Mouse (Mus musculus): ENCODE measurements at regions not wholly inside any gene's neighbourhood (a gene's known extent, or its start where the extent isn't known, plus 50 kb on each side); places are given as distances from the start of the nearest gene placed in this dataset.

DNA sequence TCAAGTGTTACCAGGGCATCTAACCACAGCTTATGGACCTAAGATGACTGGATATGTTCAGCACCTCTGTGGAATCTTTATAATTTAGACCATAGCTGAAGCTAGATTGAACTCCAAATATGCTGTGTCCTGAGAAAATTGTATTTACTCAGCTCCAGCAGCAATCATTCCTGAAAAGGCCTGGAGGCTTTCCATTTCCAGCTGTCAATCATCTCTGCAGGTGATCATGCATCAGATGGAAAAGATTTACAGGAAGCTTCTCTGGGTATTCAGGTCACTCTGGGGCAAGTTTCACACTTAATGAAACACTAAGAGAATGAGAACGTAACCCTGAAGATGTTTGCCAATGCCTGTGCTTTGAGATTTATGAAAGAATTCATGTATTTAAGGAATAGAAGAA is 502.1 kb downstream of the Basp1 start:
- H3K27me3 ChIP-seq (ENCODE audit: control insufficient read depth, insufficient read depth, low read length), result no peaks in the 10 kb centered on the region
- no peak overlapping the region for H3K27ac ChIP-seq (ENCODE audit: low read depth)
- no peaks in the 10 kb centered on the region for H3K36me3 ChIP-seq (replicated peaks; ENCODE audit: control insufficient read depth, insufficient read depth, low read length)
- no peaks in the 10 kb centered on the region for H3K4me1 ChIP-seq (ENCODE audit: control insufficient read depth, insufficient read depth)
- TF ChIP-seq CTCF (IDR thresholded peaks at IDR 0.05; ENCODE audit: low read depth) (no peak), EP300 (IDR thresholded peaks at IDR 0.05; ENCODE audit: low read depth) (no peak)
- no peak overlapping the region for H3K4me3 ChIP-seq (ENCODE audit: low read depth, low read length)
- H3K9me3 ChIP-seq (replicated peaks; ENCODE audit: control insufficient read depth, low read length), result no peaks in the 10 kb centered on the region
- H3K4me2 ChIP-seq (ENCODE audit: low read depth, low read length), result no peak overlapping the region
- DNase-seq (ENCODE audit: low spot score) (no peak), ATAC-seq (ENCODE audit: insufficient read depth, low read depth) (no peak)
- 59% methylated on average over 1 of the region's 1 CpGs for WGBS
- H3K9ac ChIP-seq (replicated peaks; ENCODE audit: low read depth, low read length), result no peak overlapping the region

DNA sequence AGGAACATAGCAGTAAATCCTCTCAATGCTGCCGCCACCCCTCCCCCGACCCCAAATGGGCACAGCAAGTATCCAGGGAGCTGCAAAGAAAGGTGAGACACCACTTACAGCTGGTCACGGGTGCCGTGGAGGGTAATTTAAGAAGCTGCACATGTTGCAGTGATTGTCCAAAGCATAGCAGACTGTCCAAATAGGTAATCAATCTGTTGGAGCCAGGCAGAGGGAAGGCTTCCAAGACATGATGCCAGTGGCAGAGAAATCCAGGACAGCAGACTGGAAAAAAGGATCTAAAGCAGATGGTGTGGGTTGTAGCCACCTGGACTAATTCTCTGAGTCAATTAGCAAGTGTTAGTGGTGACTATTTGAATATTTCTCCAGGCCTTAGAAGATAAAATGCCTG is 506.6 kb downstream of the Basp1 start:
- no peak for DNase-seq (ENCODE audit: low spot score)
- Histone ChIP-seq H3K4me2 (ENCODE audit: low read depth, low read length) (no peak overlapping the region), H3K9me3 (replicated peaks; ENCODE audit: control insufficient read depth, low read length) (no peaks in the 10 kb centered on the region), H3K4me3 (ENCODE audit: low read depth, low read length) (no peak overlapping the region), H3K9ac (replicated peaks; ENCODE audit: low read depth, low read length) (no peak overlapping the region), H3K27me3 (ENCODE audit: control insufficient read depth, insufficient read depth, low read length) (no peaks in the 10 kb centered on the region), H3K27ac (ENCODE audit: low read depth) (no peak overlapping the region), H3K4me1 (ENCODE audit: control insufficient read depth, insufficient read depth) (no peaks in the 10 kb centered on the region), H3K36me3 (replicated peaks; ENCODE audit: control insufficient read depth, insufficient read depth, low read length) (no peaks in the 10 kb centered on the region)
- ATAC-seq (ENCODE audit: insufficient read depth, low read depth), result no peak
- TF ChIP-seq EP300 (IDR thresholded peaks at IDR 0.05; ENCODE audit: low read depth) (no peak), CTCF (IDR thresholded peaks at IDR 0.05; ENCODE audit: low read depth) (no peak)
- 69% methylated on average over 4 of the region's 4 CpGs for WGBS

DNA sequence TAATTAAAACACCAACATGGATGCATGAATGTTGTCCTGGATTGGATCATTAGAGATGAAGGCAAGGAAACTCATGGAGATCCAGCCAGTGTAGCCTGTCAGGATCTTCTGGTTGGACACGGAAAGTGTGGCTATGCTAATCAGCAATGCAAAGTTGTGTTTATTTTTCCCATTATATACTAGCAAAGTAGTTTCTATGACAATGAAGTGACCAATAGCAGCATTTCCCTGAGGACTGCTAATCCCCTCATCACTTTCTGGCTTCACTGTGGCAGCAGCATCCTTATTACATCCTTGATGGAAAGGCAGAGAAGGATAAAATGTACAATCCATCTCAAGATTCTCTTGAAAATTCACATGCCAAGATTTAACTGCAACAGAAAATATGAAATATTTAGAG is 534.7 kb downstream of the Basp1 start:
- WGBS, result 52% methylated on average over 1 of the region's 1 CpGs
- no peak for TF ChIP-seq CTCF (IDR thresholded peaks at IDR 0.05; ENCODE audit: low read depth)
- TF ChIP-seq EP300 (IDR thresholded peaks at IDR 0.05; ENCODE audit: low read depth), result no peak
- ATAC-seq (ENCODE audit: insufficient read depth, low read depth), result no peak

DNA sequence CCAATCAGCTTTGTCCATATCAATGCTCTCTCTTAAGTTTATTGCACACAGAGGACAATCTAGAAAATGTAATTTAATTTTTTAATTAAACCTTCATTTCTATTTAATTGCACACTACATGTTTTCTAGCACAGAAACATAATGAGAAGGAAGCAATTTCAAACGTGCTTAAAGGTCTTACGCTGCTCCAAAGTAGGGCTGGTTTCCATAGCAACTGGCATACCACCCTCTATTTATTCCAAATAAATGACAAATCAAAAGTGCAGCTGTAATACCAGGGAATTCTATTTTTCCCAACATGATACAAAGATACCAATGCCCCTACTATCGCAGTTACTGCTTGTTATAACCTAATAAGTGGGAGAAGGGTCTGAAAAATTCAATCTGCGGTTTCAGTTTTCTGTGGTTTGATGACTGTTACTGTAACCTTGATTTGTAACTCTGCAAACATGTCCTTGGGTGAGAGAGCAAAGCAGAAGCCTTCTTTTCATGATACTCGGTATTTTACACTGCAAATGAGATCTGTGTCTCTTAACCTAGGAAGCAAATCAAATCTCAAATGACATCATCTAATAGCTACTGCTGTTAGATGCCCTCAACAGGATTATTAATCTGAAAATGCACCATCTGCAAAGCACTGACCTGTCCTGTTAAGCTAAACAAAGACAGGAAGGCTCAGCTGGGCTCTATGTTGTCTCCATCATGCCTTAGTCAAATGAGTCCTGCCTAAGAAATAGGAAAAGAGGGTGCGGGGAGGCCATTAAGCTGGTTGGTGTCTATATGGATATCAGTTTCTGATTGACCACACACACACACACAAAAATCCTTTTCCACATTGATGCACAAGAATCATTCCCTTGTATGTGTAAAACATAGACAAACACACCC is 535.6 kb downstream of the Basp1 start:
- no peaks in the 10 kb centered on the region for H3K4me1 ChIP-seq (ENCODE audit: control insufficient read depth, insufficient read depth)
- DNase-seq (ENCODE audit: low spot score), result no peak
- no peaks in the 10 kb centered on the region for H3K36me3 ChIP-seq (replicated peaks; ENCODE audit: control insufficient read depth, insufficient read depth, low read length)
- H3K27ac ChIP-seq (ENCODE audit: low read depth), result no peak overlapping the region
- no peak overlapping the region for H3K4me2 ChIP-seq (ENCODE audit: low read depth, low read length)
- no peaks in the 10 kb centered on the region for H3K27me3 ChIP-seq (ENCODE audit: control insufficient read depth, insufficient read depth, low read length)
- no peak overlapping the region for H3K9ac ChIP-seq (replicated peaks; ENCODE audit: low read depth, low read length)
- no peaks in the 10 kb centered on the region for H3K9me3 ChIP-seq (replicated peaks; ENCODE audit: control insufficient read depth, low read length)
- H3K4me3 ChIP-seq (ENCODE audit: low read depth, low read length), result no peak overlapping the region
- TF ChIP-seq EP300 (IDR thresholded peaks at IDR 0.05; ENCODE audit: low read depth) (no peak), CTCF (IDR thresholded peaks at IDR 0.05; ENCODE audit: low read depth) (no peak)
- no peak for ATAC-seq (ENCODE audit: insufficient read depth, low read depth)
- WGBS, result 67% methylated on average over 6 of the region's 6 CpGs

More for the DNA sequence above, 534.7 kb downstream of the Basp1 start:
- H3K27me3 ChIP-seq (ENCODE audit: control insufficient read depth, insufficient read depth, low read length), result no peaks in the 10 kb centered on the region
- H3K9ac ChIP-seq (replicated peaks; ENCODE audit: low read depth, low read length), result no peak overlapping the region
- H3K4me1 ChIP-seq (ENCODE audit: control insufficient read depth, insufficient read depth), result no peaks in the 10 kb centered on the region
- no peaks in the 10 kb centered on the region for H3K9me3 ChIP-seq (replicated peaks; ENCODE audit: control insufficient read depth, low read length)
- no peaks in the 10 kb centered on the region for H3K36me3 ChIP-seq (replicated peaks; ENCODE audit: control insufficient read depth, insufficient read depth, low read length)
- H3K4me2 ChIP-seq (ENCODE audit: low read depth, low read length), result no peak overlapping the region
- H3K4me3 ChIP-seq (ENCODE audit: low read depth, low read length), result no peak overlapping the region
- DNase-seq (ENCODE audit: low spot score), result no peak
- no peak overlapping the region for H3K27ac ChIP-seq (ENCODE audit: low read depth)

DNA sequence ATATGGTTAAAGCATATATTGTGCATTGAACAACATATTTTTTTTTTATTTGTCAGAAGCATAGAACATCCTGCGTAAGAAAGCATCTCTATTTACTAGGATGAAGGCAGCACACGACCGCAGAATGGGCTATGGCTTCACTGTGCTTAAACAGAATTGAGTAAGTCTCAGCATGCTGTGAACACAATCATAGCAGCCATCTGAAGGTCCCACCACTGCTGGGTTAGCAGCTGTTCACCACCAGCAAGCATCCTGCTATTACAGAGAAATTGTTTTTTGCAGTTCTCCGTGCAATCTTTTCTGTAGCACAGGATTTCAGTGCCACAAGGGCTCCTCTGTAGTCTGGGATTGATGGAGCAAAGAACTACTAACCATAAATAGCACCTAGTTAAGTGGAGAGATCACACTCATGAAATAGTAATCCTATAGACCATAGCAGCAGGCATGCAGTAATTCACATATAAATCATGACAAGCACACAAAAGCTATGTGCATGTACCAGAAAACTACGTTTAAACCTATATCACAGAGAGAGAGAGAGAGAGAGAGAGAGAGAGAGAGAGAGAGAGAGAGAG is 537.3 kb downstream of the Basp1 start:
- DNase-seq (ENCODE audit: low spot score) (no peak), ATAC-seq (ENCODE audit: insufficient read depth, low read depth) (no peak)
- Histone ChIP-seq H3K9me3 (replicated peaks; ENCODE audit: control insufficient read depth, low read length) (no peaks in the 10 kb centered on the region), H3K9ac (replicated peaks; ENCODE audit: low read depth, low read length) (no peak overlapping the region), H3K4me3 (ENCODE audit: low read depth, low read length) (no peak overlapping the region), H3K4me1 (ENCODE audit: control insufficient read depth, insufficient read depth) (no peaks in the 10 kb centered on the region), H3K36me3 (replicated peaks; ENCODE audit: control insufficient read depth, insufficient read depth, low read length) (no peaks in the 10 kb centered on the region), H3K27ac (ENCODE audit: low read depth) (no peak overlapping the region), H3K27me3 (ENCODE audit: control insufficient read depth, insufficient read depth, low read length) (no peaks in the 10 kb centered on the region), H3K4me2 (ENCODE audit: low read depth, low read length) (no peak overlapping the region)
- 74% methylated on average over 5 of the region's 5 CpGs for WGBS
- TF ChIP-seq EP300 (IDR thresholded peaks at IDR 0.05; ENCODE audit: low read depth), result no peak
- TF ChIP-seq CTCF (IDR thresholded peaks at IDR 0.05; ENCODE audit: low read depth), result no peak

Measured in heart, postnatal 0 days (tissue).